Mouse (Mus musculus) embryonic facial prominence, embryonic 11.5 days (tissue): ENCODE measurements at regions not wholly inside any gene's neighbourhood (a gene's known extent, or its start where the extent isn't known, plus 50 kb on each side); places are given as distances from the start of the nearest gene placed in this dataset.
A peak's percentile ranks its signal among the peaks of the same experiment; 100 is the strongest.
"Not testable (repeated sequence)": the region's sequence is repeated elsewhere in the genome, so short reads cannot be mapped to it uniquely, and the experiment has no call there.

Experiments used
- ATAC-seq: fragments of 200-750 bp; cut with Nextera tagmentation; replicated peaks from 2 replicates; pipeline ENCODE4 v1.8.0; 2017; ENCODE audit warnings: low read depth; ENCODE audit not compliant: insufficient number of reproducible peaks, low FRiP score, low TSS enrichment
- DNase-seq: peaks from one replicate; pipeline ENCODE4 v3.0.0-alpha.2; 2015; ENCODE audit warnings: low spot score
- H3K27ac ChIP-seq: fragments of 300-500 bp; sonication (generic); replicated peaks from 2 replicates; pipeline ENCODE4 v1.5.1; 2014; ENCODE audit warnings: mild to moderate bottlenecking, low read depth, low read length, control low read depth
- H3K27me3 ChIP-seq: fragments of 300-500 bp; sonication (generic); 2 replicates; pipeline ENCODE4 v1.6.1; 2014; ENCODE audit warnings: mild to moderate bottlenecking, low read length, moderate library complexity, mixed read lengths; ENCODE audit not compliant: control insufficient read depth, insufficient read depth
- H3K36me3 ChIP-seq: fragments of 300-500 bp; sonication (generic); replicated peaks from 2 replicates; pipeline ENCODE4 v1.6.1; 2014; ENCODE audit warnings: low read depth, mild to moderate bottlenecking, low read length, moderate library complexity, mixed read lengths; ENCODE audit not compliant: control insufficient read depth, insufficient read depth
- H3K4me1 ChIP-seq: fragments of 300-500 bp; sonication (generic); 2 replicates; pipeline ENCODE4 v1.6.1; 2014; ENCODE audit warnings: low read length, mixed read lengths; ENCODE audit not compliant: control insufficient read depth, insufficient read depth
- H3K4me2 ChIP-seq: fragments of 300-500 bp; sonication (generic); 2 replicates; pipeline ENCODE4 v1.6.1; 2014; ENCODE audit warnings: low read depth, mild to moderate bottlenecking, control low read depth, low read length, moderate library complexity
- H3K4me3 ChIP-seq: fragments of 300-500 bp; sonication (generic); 2 replicates; pipeline ENCODE4 v1.5.1; 2014; ENCODE audit warnings: low read depth, low read length, control low read depth
- H3K9ac ChIP-seq: fragments of 300-500 bp; sonication (generic); replicated peaks from 2 replicates; pipeline ENCODE4 v1.6.1; 2014; ENCODE audit warnings: mild to moderate bottlenecking, control low read depth, low read length
- H3K9me3 ChIP-seq: fragments of 300-500 bp; sonication (generic); replicated peaks from 2 replicates; pipeline ENCODE4 v1.6.1; 2016; ENCODE audit warnings: mild to moderate bottlenecking, low read length, inconsistent platforms, mixed read lengths; ENCODE audit not compliant: control insufficient read depth
- WGBS: fragments of 180-500 bp; shearing (Covaris S2); extraction: QIAGEN DNeasy Blood & Tissue Kit; methylation state at CpG from one replicate; pipeline ENCODE4 v1.1.7; 2014; 5-methylcytosine and 5-hydroxymethylcytosine counted together

DNA sequence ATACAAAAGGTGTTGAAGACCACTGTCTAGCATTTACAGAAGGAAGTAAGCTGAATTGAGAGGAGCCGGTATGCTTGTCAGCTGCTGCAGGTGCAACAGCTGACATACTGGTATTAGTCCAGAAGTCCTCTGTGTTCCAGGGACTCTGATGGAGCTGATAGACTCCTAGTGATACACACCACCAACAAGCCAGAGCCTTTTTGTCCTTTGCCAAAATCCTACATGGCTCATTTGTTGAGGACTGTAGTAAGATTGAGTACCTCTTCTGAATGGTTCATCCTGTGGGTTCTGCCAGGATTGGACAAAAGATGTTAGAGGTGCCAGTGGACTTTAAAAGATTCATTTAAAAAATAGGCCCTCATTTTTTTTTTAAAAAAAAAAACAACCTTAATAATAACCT is 129.4 kb upstream of the Tmem185a start:
- DNase-seq (no peak), ATAC-seq (no peak)
- WGBS, result 83% methylated on average over 1 of the region's 1 CpGs
- Histone ChIP-seq H3K4me3 (no peak overlapping the region), H3K27ac (no peak overlapping the region), H3K27me3 (no peaks in the 10 kb centered on the region), H3K9ac (no peak overlapping the region), H3K4me2 (no peak overlapping the region), H3K4me1 (no peaks in the 10 kb centered on the region), H3K9me3 (no peaks in the 10 kb centered on the region), H3K36me3 (no peaks in the 10 kb centered on the region)

DNA sequence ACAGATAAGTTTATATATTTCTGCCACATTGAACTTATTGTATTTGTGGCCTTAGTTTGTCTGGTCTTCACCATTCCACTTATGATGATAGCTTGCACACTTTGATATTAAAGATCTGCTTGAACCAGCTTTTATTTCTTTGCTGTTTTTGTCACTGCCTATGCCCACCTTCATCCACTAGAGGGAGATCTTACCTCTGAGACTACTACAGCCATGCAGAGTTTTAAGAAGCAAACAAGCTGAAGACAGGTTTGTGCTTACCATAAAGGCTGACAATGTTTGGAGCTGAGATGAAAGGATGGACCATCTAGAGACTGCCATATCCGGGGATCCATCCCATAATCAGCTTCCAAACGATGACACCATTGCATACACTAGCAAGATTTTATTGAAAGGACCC is 105.4 kb upstream of the Tmem185a start:
- DNase-seq, result peak; percentile 10

DNA sequence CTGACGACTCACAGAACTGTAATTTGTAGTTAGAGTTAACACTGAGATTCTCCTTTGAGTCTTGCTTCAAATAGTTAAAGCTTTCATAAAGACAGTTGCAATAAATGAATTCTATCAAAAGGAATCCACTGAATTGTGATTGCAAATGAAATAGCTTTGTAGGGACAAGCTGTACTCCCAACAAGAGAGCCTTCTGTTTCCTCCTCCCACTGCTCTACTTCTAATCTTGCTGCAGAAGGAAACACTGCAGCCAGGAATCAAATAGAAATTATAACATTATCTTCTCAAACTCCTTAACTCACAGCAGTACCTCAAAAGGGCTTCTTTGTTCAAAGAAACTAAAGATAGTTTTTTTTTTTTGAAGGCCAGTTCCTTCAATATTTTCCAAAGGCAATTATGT is 103.2 kb upstream of the Tmem185a start:
- DNase-seq (no peak), ATAC-seq (no peak)
- WGBS, result 67% methylated on average over 1 of the region's 1 CpGs
- Histone ChIP-seq H3K27ac (no peak overlapping the region), H3K4me2 (no peak overlapping the region), H3K9ac (no peak overlapping the region), H3K4me1 (no peaks in the 10 kb centered on the region), H3K36me3 (no peaks in the 10 kb centered on the region), H3K4me3 (no peak overlapping the region), H3K9me3 (no peaks in the 10 kb centered on the region), H3K27me3 (no peaks in the 10 kb centered on the region)

More for the DNA sequence above, 105.4 kb upstream of the Tmem185a start:
- H3K9ac ChIP-seq, H3K4me3 ChIP-seq, H3K9me3 ChIP-seq, H3K27ac ChIP-seq, H3K27me3 ChIP-seq, H3K4me2 ChIP-seq, H3K36me3 ChIP-seq, ATAC-seq, H3K4me1 ChIP-seq: not testable (repeated sequence)
- WGBS, result 8% methylated on average over 2 of the region's 2 CpGs

GRCm38 (mm10) chrX:70574243-70574642 is 97.3 kb upstream of the Tmem185a start:
- H3K36me3 ChIP-seq, H3K9me3 ChIP-seq, H3K4me3 ChIP-seq, H3K27me3 ChIP-seq, H3K4me1 ChIP-seq, H3K27ac ChIP-seq, H3K4me2 ChIP-seq, H3K9ac ChIP-seq, DNase-seq, ATAC-seq: not testable (repeated sequence)
- no CpG with 5 or more reads among the region's 6 CpGs for WGBS

DNA sequence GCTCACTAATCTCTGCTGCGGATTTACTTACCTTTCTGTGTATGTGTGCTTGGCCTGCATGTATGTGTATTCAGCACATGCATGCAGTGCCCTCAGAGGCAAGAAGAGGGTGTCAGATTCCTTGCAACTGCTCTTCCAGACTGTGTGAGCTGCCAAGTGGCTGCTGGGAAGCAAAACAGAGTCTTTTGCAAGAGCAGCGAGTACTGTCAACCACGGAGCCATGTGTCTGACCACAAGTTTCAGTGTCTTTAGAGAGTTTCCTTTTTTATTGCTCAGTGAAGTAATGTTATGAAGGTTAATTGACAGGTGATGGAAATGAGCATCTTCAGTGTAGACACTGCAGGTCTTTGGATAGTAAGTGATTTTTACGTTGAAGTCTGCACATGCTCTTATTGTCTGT is 93.6 kb upstream of the Tmem185a start:
- DNase-seq, H3K9ac ChIP-seq, H3K4me1 ChIP-seq, ATAC-seq, H3K4me3 ChIP-seq, H3K9me3 ChIP-seq, H3K4me2 ChIP-seq, H3K36me3 ChIP-seq, H3K27ac ChIP-seq, H3K27me3 ChIP-seq: not testable (repeated sequence)
- 73% methylated on average over 3 of the region's 4 CpGs for WGBS

DNA sequence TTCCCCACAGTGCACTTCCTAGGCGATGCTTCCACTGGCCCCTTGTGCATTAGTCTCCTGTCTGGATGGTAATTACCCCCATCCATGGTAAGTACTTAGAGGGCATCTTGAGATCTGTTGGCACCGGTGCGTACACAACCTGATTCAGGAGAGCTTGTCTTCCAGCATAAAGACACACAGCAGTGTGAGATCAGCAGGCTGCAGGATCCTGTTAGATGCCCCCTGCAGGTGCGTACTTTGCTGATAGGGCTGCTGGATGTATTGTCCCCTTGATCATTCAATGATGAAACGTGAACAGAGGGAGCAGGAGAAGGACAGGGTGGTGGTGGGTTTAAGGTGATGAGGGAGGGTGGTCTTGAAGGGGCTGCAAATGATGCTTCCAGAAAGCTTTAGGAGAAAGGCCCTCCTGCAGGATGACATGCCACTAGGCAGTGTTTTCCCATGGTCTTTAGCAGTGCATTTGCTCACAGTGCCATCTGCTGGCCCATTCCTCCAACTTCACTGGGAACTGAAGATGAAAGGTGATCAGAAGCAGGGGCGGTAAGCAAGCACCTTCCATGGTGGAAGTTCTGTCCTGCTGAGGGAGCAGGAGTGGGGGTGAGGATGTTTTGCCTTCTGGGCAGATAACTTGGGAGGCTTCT is 92.5 kb upstream of the Tmem185a start:
- DNase-seq, H3K4me3 ChIP-seq, ATAC-seq, H3K27me3 ChIP-seq, H3K4me1 ChIP-seq, H3K9ac ChIP-seq, H3K4me2 ChIP-seq, H3K9me3 ChIP-seq, H3K27ac ChIP-seq, H3K36me3 ChIP-seq: not testable (repeated sequence)
- 65% methylated on average over 3 of the region's 6 CpGs for WGBS
